Mouse (Mus musculus) stomach, postnatal 0 days (tissue): ENCODE measurements around the gene Gpr107.

Source experiments
- CTCF ChIP-seq: IDR thresholded peaks from 2 replicates; pipeline ENCODE4 v1.5.1; 2016; ENCODE audit warnings: antibody characterized with exemption, low read depth, mild to moderate bottlenecking, moderate library complexity
- EP300 ChIP-seq: optimal IDR thresholded peaks from 2 replicates; pipeline ENCODE3; 2016; ENCODE audit warnings: antibody characterized with exemption

GRCm38 (mm10) chr2:31141867-31142454, 10.2 kb upstream of the Gpr107 start, which contains the start of gene Fnbp1:
- peak; percentile 50 for TF ChIP-seq CTCF
- no peak for TF ChIP-seq EP300
